Mouse (Mus musculus) monocyte, adult 2 months (primary cell): ENCODE results near the gene Zbtb26.
A peak's percentile ranks its signal among the peaks of the same experiment; 100 is the strongest.

Experiments used
- DNase-seq, 2 experiments: peaks; one replicate each; pipeline ENCODE4 v3.0.0; 2022; ENCODE audit warnings: low spot score in 2 of 2, low read depth in 1 of 2

The Zbtb26 gene

GRCm38 (mm10) chr2:37442611-37443591, at the start of gene Zbtb26, which contains the start of the genes Zbtb6 and Rabgap1:
Zbtb26 (minus strand) TSS chr2:37443135.
Zbtb6 (minus strand) TSS chr2:37443171.
Rabgap1 (plus strand) TSS chr2:37443279.
- peak; percentile 86 to 90 for DNase-seq

GRCm38 (mm10) chr2:37488956-37489355, 46.0 kb upstream of the Zbtb26 start:
- DNase-seq = no peak

GRCm38 (mm10) chr2:37486408-37486807, 43.5 kb upstream of the Zbtb26 start:
- DNase-seq = no peak

- no peak for DNase-seq
Observed at GRCm38 (mm10) chr2:37485370-37485769, 42.4 kb upstream of the Zbtb26 start.

GRCm38 (mm10) chr2:37484165-37484564, 41.2 kb upstream of the Zbtb26 start:
- DNase-seq = no peak

- DNase-seq = no peak
Observed at GRCm38 (mm10) chr2:37480039-37480438, 37.1 kb upstream of the Zbtb26 start.

- no peak for DNase-seq
Observed at GRCm38 (mm10) chr2:37479559-37479958, 36.6 kb upstream of the Zbtb26 start.

- no peak for DNase-seq
Observed at GRCm38 (mm10) chr2:37466266-37466665, 23.3 kb upstream of the Zbtb26 start.

- DNase-seq = no peak
Observed at GRCm38 (mm10) chr2:37460707-37461106, 17.8 kb upstream of the Zbtb26 start.

- no peak for DNase-seq
Observed at GRCm38 (mm10) chr2:37452376-37452760, 9.4 kb upstream of the Zbtb26 start.

GRCm38 (mm10) chr2:37451667-37452375, 8.9 kb upstream of the Zbtb26 start:
- peak; percentile 73 to 82 for DNase-seq

GRCm38 (mm10) chr2:37431609-37432008, 11.3 kb downstream of the Zbtb26 start:
- DNase-seq = no peak

- DNase-seq = peak; percentile 52 to 61
Observed at GRCm38 (mm10) chr2:37430593-37431464, 12.1 kb downstream of the Zbtb26 start.

GRCm38 (mm10) chr2:37423671-37424070, 19.3 kb downstream of the Zbtb26 start:
- no peak for DNase-seq

GRCm38 (mm10) chr2:37422306-37423304, 20.3 kb downstream of the Zbtb26 start, which contains the start of gene Rc3h2:
Rc3h2 (minus strand) TSS chr2:37422903.
- peak; percentile 91 to 95 for DNase-seq

GRCm38 (mm10) chr2:37421903-37422302, 21.0 kb downstream of the Zbtb26 start:
- no peak for DNase-seq

- DNase-seq = no peak
Observed at GRCm38 (mm10) chr2:37395539-37395938, 47.4 kb downstream of the Zbtb26 start.

- no peak for DNase-seq
Observed at GRCm38 (mm10) chr2:37382921-37383320, 60.0 kb downstream of the Zbtb26 start.
